Mouse (Mus musculus): ENCODE data around the gene Sec61g. TPM values are rescaled to one million over a fixed set of nuclear protein-coding genes. Genes with fewer than 3 reads are reported as not detected.
A peak's percentile ranks its signal among the peaks of the same experiment; 100 is the strongest.

The Sec61g gene
- total RNA-seq (2014; rRNA removed): 25.8 and 41.1 TPM in 2 replicates
- polyA plus RNA-seq (2015; fragmentation: Nextera tagmentation; extraction: Ambion mirVana): 29.6 and 39.0 TPM in 2 replicates

DNA sequence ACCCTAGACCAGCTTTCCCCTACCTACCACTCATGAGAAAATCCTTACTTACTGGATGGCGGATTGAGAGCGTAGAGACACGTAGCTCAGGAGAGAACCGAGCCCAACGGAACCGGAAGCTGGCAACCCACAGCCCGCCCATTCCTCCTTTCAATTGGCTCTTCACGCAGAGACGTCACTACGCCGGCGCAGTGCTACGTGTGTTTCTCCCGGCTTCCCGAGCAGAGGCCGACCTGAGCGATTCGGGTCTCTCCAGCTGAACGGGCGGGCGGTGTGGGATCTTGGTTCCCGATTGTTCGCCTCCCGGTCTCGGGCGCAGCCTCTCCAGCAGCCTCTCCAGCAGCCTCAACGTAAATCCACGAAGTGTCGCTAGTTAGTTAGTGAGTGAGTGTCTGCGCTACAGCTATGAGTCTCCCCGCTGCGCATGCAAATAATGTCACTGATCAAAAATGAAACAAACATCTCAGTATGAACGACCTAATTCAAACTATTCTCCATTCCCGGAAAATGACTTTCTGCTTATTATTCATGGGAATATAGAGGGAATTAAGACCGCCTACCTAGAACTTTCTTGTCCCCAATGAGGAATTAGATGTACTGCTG is at the start of gene Sec61g:
TSS of gene Sec61g (minus strand) at position 433 of the 603 bp plus-strand sequence.
- H3K9me3 ChIP-seq (ENCODE audit: low read length): no peaks in the 10 kb centered on the region
- peak; percentile 30; the same call in 1 of the 2 replicates for TF ChIP-seq CTCF (IDR thresholded peaks at IDR 0.05; ENCODE audit: low read depth)
- H3K4me2 ChIP-seq (ENCODE audit: low read depth): peak within 1 kb of the TSS; percentile 83
- H3K4me1 ChIP-seq (ENCODE audit: insufficient read depth): peaks cover 10% of the 10 kb centered on the region
- H3K4me3 ChIP-seq (ENCODE audit: low read depth, low read length): peak within 1 kb of the TSS; percentile 91
- DNase-seq: peak; percentile 97
- H3K27me3 ChIP-seq (ENCODE audit: insufficient read depth, low read length): no peaks in the 10 kb centered on the region
- H3K9ac ChIP-seq: peak within 1 kb of the TSS; percentile 97
- H3K36me3 ChIP-seq (ENCODE audit: insufficient read depth): peaks cover 9% of the 10 kb centered on the region
- peak within 1 kb of the TSS; percentile 96 for H3K27ac ChIP-seq (ENCODE audit: low read depth, low read length)
- peak; percentile 100 for ATAC-seq
- WGBS: under 1% methylated on average over 35 of the region's 35 CpGs

DNA sequence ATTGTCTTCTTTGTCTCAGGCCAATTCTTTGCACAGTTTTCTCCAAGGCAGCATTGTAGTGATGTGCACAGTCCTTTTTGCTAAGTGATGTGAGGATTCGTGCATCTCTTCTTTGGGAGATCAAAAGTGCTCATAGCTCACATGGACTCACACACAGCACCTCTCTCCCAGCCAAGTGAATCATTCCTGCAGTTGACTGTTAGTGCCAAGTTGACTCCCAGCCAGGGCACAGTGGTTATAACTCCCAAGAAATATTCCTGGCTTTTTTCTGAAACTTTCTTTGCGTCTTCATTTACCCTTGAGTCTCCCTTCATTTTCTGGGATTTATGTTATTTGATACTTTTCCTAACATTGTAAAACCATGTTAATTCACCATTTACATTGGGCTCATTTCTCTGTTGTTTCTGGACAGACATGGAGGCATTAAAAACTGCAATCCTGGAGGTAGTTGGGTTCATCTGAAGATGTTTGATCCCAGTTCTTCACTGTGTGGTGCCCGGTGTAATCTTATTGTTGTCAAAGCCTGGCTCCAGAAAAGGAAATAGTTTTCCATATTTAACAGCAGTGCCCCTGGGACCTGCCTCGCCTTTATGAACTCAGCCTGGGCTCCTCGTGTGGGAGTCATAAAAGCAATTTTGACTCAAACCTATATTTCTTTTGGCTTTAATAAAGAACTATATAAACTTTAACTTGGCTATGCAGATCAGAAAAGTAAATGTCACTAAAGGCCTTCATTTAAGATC is 38.3 kb upstream of the Sec61g start:
- Histone ChIP-seq H3K9ac (no peak overlapping the region), H3K4me2 (ENCODE audit: low read depth) (no peak overlapping the region), H3K9me3 (ENCODE audit: low read length) (no peaks in the 10 kb centered on the region), H3K4me1 (ENCODE audit: insufficient read depth) (no peaks in the 10 kb centered on the region), H3K27ac (ENCODE audit: low read depth, low read length) (no peak overlapping the region), H3K4me3 (ENCODE audit: low read depth, low read length) (no peak overlapping the region), H3K36me3 (ENCODE audit: insufficient read depth) (no peaks in the 10 kb centered on the region), H3K27me3 (ENCODE audit: insufficient read depth, low read length) (no peaks in the 10 kb centered on the region)
- DNase-seq (no peak), ATAC-seq (no peak)
- WGBS: 77% methylated on average over 5 of the region's 5 CpGs
- TF ChIP-seq CTCF (IDR thresholded peaks at IDR 0.05; ENCODE audit: low read depth): no peak

DNA sequence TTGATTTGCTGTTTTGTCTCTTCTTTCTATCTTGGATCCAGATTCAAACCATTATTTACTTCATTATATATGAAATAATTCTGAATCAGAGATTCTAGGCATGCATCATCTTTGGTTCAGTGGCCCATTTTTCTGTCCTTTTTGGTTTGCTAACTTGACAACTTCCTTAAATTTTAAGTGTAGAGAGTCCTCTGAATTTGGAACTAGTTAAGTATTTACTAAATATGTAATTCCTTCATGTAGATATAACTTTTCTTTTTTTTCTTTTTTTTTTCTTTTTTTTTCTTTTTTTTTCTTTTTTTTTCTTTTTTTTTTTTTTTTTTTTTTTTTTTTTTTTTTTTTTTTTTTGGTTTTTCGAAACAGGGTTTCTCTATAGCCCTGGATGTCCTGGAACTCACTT is 29.1 kb upstream of the Sec61g start:
- Histone ChIP-seq H3K4me2 (ENCODE audit: low read depth) (no peak overlapping the region), H3K27me3 (ENCODE audit: insufficient read depth, low read length) (no peaks in the 10 kb centered on the region), H3K4me3 (ENCODE audit: low read depth, low read length) (no peak overlapping the region), H3K27ac (ENCODE audit: low read depth, low read length) (no peak overlapping the region), H3K4me1 (ENCODE audit: insufficient read depth) (no peaks in the 10 kb centered on the region), H3K9me3 (ENCODE audit: low read length) (no peaks in the 10 kb centered on the region), H3K9ac (no peak overlapping the region), H3K36me3 (ENCODE audit: insufficient read depth) (no peaks in the 10 kb centered on the region)
- DNase-seq (no peak), ATAC-seq (no peak)
- 85% methylated on average over 1 of the region's 1 CpGs for WGBS
- TF ChIP-seq CTCF (IDR thresholded peaks at IDR 0.05; ENCODE audit: low read depth): no peak

DNA sequence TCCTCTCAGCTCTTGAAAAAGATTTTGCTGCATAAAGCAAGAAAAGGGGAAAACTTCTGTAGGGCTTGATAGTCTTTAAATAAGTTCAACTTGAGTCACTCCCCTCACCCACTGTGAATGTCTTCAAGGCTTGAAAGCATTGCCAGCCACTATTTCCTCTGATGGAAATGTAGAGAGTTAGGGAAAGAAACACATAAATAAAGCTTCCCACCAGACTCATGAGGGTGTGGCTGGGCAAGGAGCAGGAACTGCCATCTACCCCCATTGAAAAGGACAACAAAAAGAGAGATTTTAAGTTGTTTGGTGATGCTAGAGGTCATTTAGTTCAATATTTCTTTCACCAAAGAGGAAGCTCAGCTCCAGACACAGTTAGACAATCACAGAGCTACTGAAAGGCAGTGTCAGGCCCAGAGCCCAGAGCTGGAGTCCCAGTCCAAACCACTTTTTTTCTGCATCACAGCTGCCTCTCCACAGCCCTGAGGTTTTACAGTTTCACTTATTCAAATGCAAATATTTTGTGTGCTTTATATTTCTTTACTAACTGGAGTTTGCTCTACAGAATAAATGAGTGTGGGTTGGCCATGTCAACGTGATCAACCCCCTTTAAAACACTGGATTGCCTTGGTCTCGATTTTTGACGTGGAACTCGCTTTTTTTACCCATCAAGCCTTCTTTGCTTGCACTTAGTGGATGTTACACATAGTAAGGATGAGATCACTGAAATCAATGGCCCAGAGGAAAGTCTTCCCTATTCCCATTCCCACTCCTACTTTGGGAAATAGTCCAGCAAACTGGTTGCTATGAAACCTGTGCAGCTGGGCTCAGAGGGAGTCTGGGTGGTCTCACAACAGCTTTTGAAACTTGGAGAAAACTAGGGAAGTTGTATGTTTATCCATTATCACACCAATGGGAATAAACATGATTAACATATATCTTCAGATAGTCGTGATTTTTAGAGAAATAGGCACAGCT is 26.6 kb upstream of the Sec61g start:
- Histone ChIP-seq H3K4me1 (ENCODE audit: insufficient read depth) (no peaks in the 10 kb centered on the region), H3K27ac (ENCODE audit: low read depth, low read length) (no peak overlapping the region), H3K9me3 (ENCODE audit: low read length) (no peaks in the 10 kb centered on the region), H3K4me2 (ENCODE audit: low read depth) (no peak overlapping the region), H3K36me3 (ENCODE audit: insufficient read depth) (no peaks in the 10 kb centered on the region), H3K9ac (no peak overlapping the region), H3K27me3 (ENCODE audit: insufficient read depth, low read length) (no peaks in the 10 kb centered on the region), H3K4me3 (ENCODE audit: low read depth, low read length) (no peak overlapping the region)
- TF ChIP-seq CTCF (IDR thresholded peaks at IDR 0.05; ENCODE audit: low read depth): no peak
- ATAC-seq (peak; percentile 89), DNase-seq (peak; percentile 37)
- WGBS: 26% methylated on average over 5 of the region's 5 CpGs

DNA sequence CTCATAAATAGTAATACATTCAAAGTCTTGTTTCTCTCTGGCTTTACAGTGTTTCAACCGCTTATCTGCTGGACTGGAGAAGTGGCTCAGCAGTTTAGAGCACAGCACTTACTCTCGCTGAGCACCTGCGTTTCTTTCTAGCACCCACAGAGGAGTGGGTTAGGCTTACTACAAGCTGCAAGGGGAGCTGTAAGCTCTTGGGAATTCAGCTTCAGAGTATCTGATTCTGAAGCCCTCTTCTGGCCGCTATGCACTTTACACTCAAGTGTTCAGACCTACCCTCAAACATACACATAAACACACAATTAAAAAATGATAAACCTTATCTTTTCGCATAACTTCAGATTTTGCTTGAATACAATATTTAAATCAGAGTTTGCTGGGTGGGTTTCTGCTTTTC is 24.6 kb upstream of the Sec61g start:
- Histone ChIP-seq H3K36me3 (ENCODE audit: insufficient read depth) (no peaks in the 10 kb centered on the region), H3K4me1 (ENCODE audit: insufficient read depth) (no peaks in the 10 kb centered on the region), H3K4me2 (ENCODE audit: low read depth) (no peak overlapping the region), H3K27ac (ENCODE audit: low read depth, low read length) (no peak overlapping the region), H3K9me3 (ENCODE audit: low read length) (no peaks in the 10 kb centered on the region), H3K4me3 (ENCODE audit: low read depth, low read length) (no peak overlapping the region), H3K27me3 (ENCODE audit: insufficient read depth, low read length) (no peaks in the 10 kb centered on the region), H3K9ac (no peak overlapping the region)
- 22% methylated on average over 5 of the region's 5 CpGs for WGBS
- ATAC-seq (peak; percentile 43), DNase-seq (peak; percentile 32)
- TF ChIP-seq CTCF (IDR thresholded peaks at IDR 0.05; ENCODE audit: low read depth): peak; percentile 58

DNA sequence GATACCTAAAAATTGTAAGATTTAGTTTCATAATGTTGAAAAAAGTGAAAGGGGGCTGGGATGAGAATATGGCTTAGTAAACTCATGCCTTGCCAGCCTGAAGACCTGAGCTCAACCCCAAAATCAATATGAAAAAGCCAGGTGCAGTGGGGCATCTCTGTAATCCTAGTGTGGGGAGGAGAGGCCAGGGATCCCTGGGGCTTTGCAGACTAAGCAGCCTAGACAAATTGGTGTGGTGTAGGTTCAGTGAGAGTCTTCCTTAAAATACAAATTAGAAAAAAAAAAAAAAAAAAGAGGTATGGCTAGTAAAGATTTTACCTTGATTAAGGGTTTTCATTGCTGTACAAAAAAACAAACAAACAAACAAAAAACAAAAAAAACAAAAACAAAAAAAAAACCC is 20.6 kb upstream of the Sec61g start:
- H3K4me3 ChIP-seq (ENCODE audit: low read depth, low read length): no peak overlapping the region
- H3K27me3 ChIP-seq (ENCODE audit: insufficient read depth, low read length): no peaks in the 10 kb centered on the region
- H3K9me3 ChIP-seq (ENCODE audit: low read length): no peaks in the 10 kb centered on the region
- no peak overlapping the region for H3K9ac ChIP-seq
- no peak for ATAC-seq
- H3K4me1 ChIP-seq (ENCODE audit: insufficient read depth): no peaks in the 10 kb centered on the region
- no peak for TF ChIP-seq CTCF (IDR thresholded peaks at IDR 0.05; ENCODE audit: low read depth)
- no peak for DNase-seq
- H3K4me2 ChIP-seq (ENCODE audit: low read depth): no peak overlapping the region
- H3K36me3 ChIP-seq (ENCODE audit: insufficient read depth): no peaks in the 10 kb centered on the region
- H3K27ac ChIP-seq (ENCODE audit: low read depth, low read length): no peak overlapping the region
